Mouse (Mus musculus) hindbrain, embryonic 11.5 days (tissue): ENCODE results near the gene Ttc12. TPM values are rescaled to one million over a fixed set of nuclear protein-coding genes. Genes with fewer than 3 reads are reported as not detected.

Source experiments
- ATAC-seq: fragments of 200-750 bp; cut with Nextera tagmentation; 2 replicates; pipeline ENCODE4 v1.8.0; 2017; ENCODE audit warnings: mild to moderate bottlenecking, moderate TSS enrichment, moderate library complexity; ENCODE audit not compliant: low FRiP score
- DNase-seq: peaks from one replicate; pipeline ENCODE4 v3.0.0-alpha.2; 2015; ENCODE audit warnings: low spot score
- H3K27ac ChIP-seq: fragments of 300-500 bp; sonication (generic); 2 replicates; pipeline ENCODE4 v1.5.1; 2014; ENCODE audit warnings: mild to moderate bottlenecking, low read depth, low read length
- H3K27me3 ChIP-seq: fragments of 300-500 bp; sonication (generic); 2 replicates; pipeline ENCODE4 v1.6.1; 2014; ENCODE audit warnings: mild to moderate bottlenecking, low read length, moderate library complexity, mixed read lengths; ENCODE audit not compliant: control insufficient read depth, insufficient read depth
- H3K36me3 ChIP-seq: fragments of 300-500 bp; sonication (generic); 2 replicates; pipeline ENCODE4 v1.6.1; 2014; ENCODE audit warnings: mild to moderate bottlenecking, low read length, moderate library complexity, mixed read lengths; ENCODE audit not compliant: control insufficient read depth, insufficient read depth
- H3K4me1 ChIP-seq: fragments of 300-500 bp; sonication (generic); replicated peaks from 2 replicates; pipeline ENCODE4 v1.6.1; 2014; ENCODE audit warnings: low read length, mixed read lengths; ENCODE audit not compliant: control insufficient read depth, insufficient read depth
- H3K4me2 ChIP-seq: fragments of 300-500 bp; sonication (generic); replicated peaks from 2 replicates; pipeline ENCODE4 v1.6.1; 2014; ENCODE audit warnings: mild to moderate bottlenecking, low read depth, low read length
- H3K4me3 ChIP-seq: fragments of 300-500 bp; sonication (generic); 2 replicates; pipeline ENCODE4 v1.5.1; 2014; ENCODE audit warnings: low read depth, low read length
- H3K9ac ChIP-seq: fragments of 300-500 bp; sonication (generic); 2 replicates; pipeline ENCODE4 v1.6.1; 2014; ENCODE audit warnings: low read depth, low read length
- H3K9me3 ChIP-seq: fragments of 300-500 bp; sonication (generic); 2 replicates; pipeline ENCODE4 v1.6.1; 2016; ENCODE audit warnings: low read length; ENCODE audit not compliant: control insufficient read depth
- WGBS: fragments of 180-500 bp; shearing (Covaris S2); extraction: QIAGEN DNeasy Blood & Tissue Kit; methylation state at CpG from one replicate; pipeline ENCODE4 v1.1.7; 2014; 5-methylcytosine and 5-hydroxymethylcytosine counted together
- polyA plus RNA-seq: library from polyadenylated mRNA; unstranded; fragments of >200 nt; fragmentation: Nextera tagmentation; extraction: Ambion mirVana; gene quantifications from 2 replicates; pipeline ENCODE4 v1.2.1, GENCODE M21; 2014

Gene Ttc12
- polyA plus RNA-seq, 1 experiment from 2014 or later: 2.9 TPM

GRCm38 (mm10) chr9:49486805-49487656, 1.0 kb upstream of the Ttc12 start:
- no peak overlapping the region for H3K4me2 ChIP-seq
- 77% methylated on average over 9 of the region's 9 CpGs for WGBS
- H3K9ac ChIP-seq: no peak overlapping the region
- 0 out of 2 replicates have a peak, but pooled peaks cover 2% of the 10 kb centered on the region for H3K4me1 ChIP-seq
- no peaks in the 10 kb centered on the region for H3K36me3 ChIP-seq
- H3K4me3 ChIP-seq: no peak overlapping the region
- DNase-seq: no peak
- H3K9me3 ChIP-seq: no peaks in the 10 kb centered on the region
- no peak overlapping the region for H3K27ac ChIP-seq
- no peaks in the 10 kb centered on the region; the same call in 1 of the 2 replicates for H3K27me3 ChIP-seq
- no peak for ATAC-seq

DNA sequence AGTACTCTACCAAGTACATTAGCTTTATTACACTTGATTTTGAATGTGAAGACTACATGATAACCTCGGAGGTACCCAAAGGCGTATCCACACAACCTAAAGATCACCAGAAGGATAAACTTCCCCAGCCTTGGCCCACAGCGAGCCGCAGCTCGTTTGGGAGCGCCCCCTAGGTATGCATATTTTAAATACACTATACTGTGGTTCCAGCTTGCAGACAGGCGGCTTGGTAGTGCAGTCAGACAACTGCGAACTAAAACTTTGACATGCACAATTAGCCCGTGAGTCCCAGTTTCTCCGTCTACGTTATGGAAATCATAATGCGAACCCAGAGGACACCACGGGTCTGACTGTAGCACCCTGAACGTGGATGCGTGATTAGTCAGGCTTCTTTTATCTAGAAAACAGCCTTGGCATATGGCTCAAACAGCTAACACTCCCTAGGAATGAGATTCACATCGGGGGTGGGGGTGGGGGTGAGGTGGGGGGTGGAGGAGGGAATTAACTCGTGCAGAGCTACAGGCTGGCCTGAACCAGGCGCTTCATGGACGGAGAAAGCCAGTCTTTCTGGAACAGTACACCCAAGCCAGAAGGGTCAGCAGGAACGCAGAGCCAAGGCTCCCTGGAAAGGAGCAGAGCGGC, 654 bp downstream of the Ttc12 start:
- peak overlapping the region; percentile 54 for H3K4me2 ChIP-seq
- DNase-seq (peak; percentile 71), ATAC-seq (peak; percentile 48)
- H3K4me3 ChIP-seq: peak overlapping the region; percentile 49
- peak overlapping the region; percentile 43 for H3K27ac ChIP-seq
- 0 out of 2 replicates have a peak overlapping the region, but pooled peaks have one; percentile 37 for H3K9ac ChIP-seq
- 0 out of 2 replicates have a peak, but pooled peaks cover 2% of the 10 kb centered on the region for H3K4me1 ChIP-seq
- H3K27me3 ChIP-seq: no peaks in the 10 kb centered on the region; the same call in 1 of the 2 replicates
- H3K9me3 ChIP-seq: no peaks in the 10 kb centered on the region
- no peaks in the 10 kb centered on the region for H3K36me3 ChIP-seq
- 5% methylated on average over 21 of the region's 21 CpGs for WGBS

DNA sequence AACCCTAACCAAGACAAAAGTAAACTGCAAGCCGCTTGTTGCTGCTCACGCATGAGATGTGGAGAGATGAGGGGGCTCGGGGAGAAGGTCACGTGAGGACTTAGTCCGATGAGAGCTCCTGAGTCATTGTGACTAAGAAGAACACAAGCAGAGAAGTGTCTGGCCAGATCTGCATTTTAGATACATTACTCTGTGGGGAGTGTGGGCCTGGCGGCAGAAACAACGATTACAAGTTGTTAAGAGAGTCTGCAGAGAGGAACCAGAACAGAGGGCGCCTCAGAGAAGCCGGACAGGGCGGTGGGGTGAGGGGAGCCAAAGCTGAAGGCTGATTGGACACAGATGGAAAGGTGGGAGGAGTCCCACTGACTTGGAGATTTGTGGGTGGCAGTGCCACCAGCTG, 2.7 kb downstream of the Ttc12 start:
- DNase-seq (no peak), ATAC-seq (no peak)
- Histone ChIP-seq H3K36me3 (no peaks in the 10 kb centered on the region), H3K27ac (no peak overlapping the region), H3K4me2 (no peak overlapping the region), H3K4me3 (no peak overlapping the region), H3K27me3 (no peaks in the 10 kb centered on the region; the same call in 1 of the 2 replicates), H3K9ac (no peak overlapping the region), H3K4me1 (no peaks in the 10 kb centered on the region), H3K9me3 (no peaks in the 10 kb centered on the region)
- WGBS: 38% methylated on average over 10 of the region's 10 CpGs

DNA sequence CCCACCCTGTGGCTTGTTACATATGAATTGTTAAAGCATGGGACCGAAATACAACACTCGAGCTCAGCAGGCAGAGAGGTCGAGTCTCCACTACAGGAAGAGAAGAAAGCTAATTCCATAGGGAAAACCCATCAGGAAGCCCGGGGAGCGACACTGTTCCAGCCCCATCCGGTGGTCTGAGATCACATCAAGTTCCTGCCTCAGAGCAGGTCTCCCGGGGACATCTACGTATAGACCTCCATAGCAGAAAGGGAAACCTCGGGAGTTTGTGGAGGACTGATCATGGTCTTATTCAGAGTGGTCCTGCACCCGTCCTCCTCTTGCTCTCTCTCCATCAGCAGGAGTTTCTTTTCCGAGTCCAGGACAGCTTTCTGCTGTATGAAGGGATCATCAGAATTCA, 13.9 kb downstream of the Ttc12 start:
- no peak for DNase-seq
- Histone ChIP-seq H3K36me3 (no peaks in the 10 kb centered on the region), H3K27ac (no peak overlapping the region), H3K9me3 (no peaks in the 10 kb centered on the region), H3K4me3 (no peak overlapping the region), H3K9ac (no peak overlapping the region), H3K4me2 (no peak overlapping the region), H3K27me3 (no peaks in the 10 kb centered on the region), H3K4me1 (no peaks in the 10 kb centered on the region)
- WGBS: 66% methylated on average over 11 of the region's 11 CpGs
- no peak for ATAC-seq

GRCm38 (mm10) chr9:49470946-49471345, 15.1 kb downstream of the Ttc12 start:
- WGBS: 86% methylated on average over 6 of the region's 6 CpGs
- Histone ChIP-seq H3K4me2 (no peak overlapping the region), H3K9ac (no peak overlapping the region), H3K4me1 (no peaks in the 10 kb centered on the region), H3K36me3 (no peaks in the 10 kb centered on the region), H3K27me3 (no peaks in the 10 kb centered on the region), H3K9me3 (no peaks in the 10 kb centered on the region), H3K4me3 (no peak overlapping the region), H3K27ac (no peak overlapping the region)
- DNase-seq (no peak), ATAC-seq (no peak)

- 94% methylated on average over 19 of the region's 19 CpGs for WGBS
- H3K4me3 ChIP-seq: no peak overlapping the region
- ATAC-seq: no peak
Observed at GRCm38 (mm10) chr9:49470006-49470405, 16.0 kb downstream of the Ttc12 start.

GRCm38 (mm10) chr9:49456136-49456535, 29.9 kb downstream of the Ttc12 start:
- 90% methylated on average over 3 of the region's 3 CpGs for WGBS
- DNase-seq: no peak
- no peaks in the 10 kb centered on the region for H3K27me3 ChIP-seq
- no peaks in the 10 kb centered on the region for H3K9me3 ChIP-seq
- no peak overlapping the region for H3K4me3 ChIP-seq
- no peak for ATAC-seq
- no peak overlapping the region for H3K4me2 ChIP-seq
- H3K9ac ChIP-seq: no peak overlapping the region
- no peaks in the 10 kb centered on the region for H3K36me3 ChIP-seq
- no peak overlapping the region for H3K27ac ChIP-seq
- H3K4me1 ChIP-seq: no peaks in the 10 kb centered on the region

More at GRCm38 (mm10) chr9:49470006-49470405, 16.0 kb downstream of the Ttc12 start:
- Histone ChIP-seq H3K9me3 (no peaks in the 10 kb centered on the region), H3K9ac (no peak overlapping the region), H3K36me3 (no peaks in the 10 kb centered on the region), H3K27ac (no peak overlapping the region), H3K4me1 (no peaks in the 10 kb centered on the region), H3K4me2 (no peak overlapping the region), H3K27me3 (no peaks in the 10 kb centered on the region)
- no peak for DNase-seq

DNA sequence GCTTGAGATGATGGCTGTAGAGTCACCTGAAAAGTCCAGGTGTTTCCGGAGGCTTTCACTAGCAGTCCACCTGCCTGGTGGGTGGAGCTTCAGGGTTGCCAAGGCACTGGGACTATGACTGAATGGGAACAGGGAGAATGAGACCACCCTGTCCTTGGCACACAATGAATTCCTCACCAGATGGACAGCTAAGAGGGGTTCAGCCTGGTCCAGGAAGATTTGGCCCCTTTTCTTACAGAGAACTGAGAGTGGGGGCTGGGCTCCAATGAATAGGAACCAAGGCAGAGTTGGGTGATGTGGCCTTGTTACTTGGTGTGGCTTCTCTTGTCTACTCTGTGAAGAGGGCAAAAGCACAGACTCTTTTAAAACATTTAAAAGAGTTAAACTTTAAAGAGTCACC, 33.6 kb downstream of the Ttc12 start:
- no peaks in the 10 kb centered on the region for H3K9me3 ChIP-seq
- H3K27ac ChIP-seq: no peak overlapping the region
- no peaks in the 10 kb centered on the region for H3K27me3 ChIP-seq
- H3K4me3 ChIP-seq: no peak overlapping the region
- ATAC-seq (no peak), DNase-seq (no peak)
- no peak overlapping the region for H3K9ac ChIP-seq
- no peaks in the 10 kb centered on the region for H3K4me1 ChIP-seq
- H3K4me2 ChIP-seq: no peak overlapping the region
- H3K36me3 ChIP-seq: no peaks in the 10 kb centered on the region
- 100% methylated on average over 1 of the region's 1 CpGs for WGBS
